Mouse (Mus musculus): ENCODE results near the gene Cfap206. TPM values are rescaled to one million over a fixed set of nuclear protein-coding genes. Genes with fewer than 3 reads are reported as not detected.

The Cfap206 gene
- total RNA-seq, 2 experiments from 2014 or later, result 1.5 to 2.0 TPM

GRCm38 (mm10) chr4:34680530-34680929 lies 49.5 kb downstream of the Cfap206 start:
- DNase-seq (ENCODE audit: low spot score in 2 of 2), result no peak

GRCm38 (mm10) chr4:34673721-34674120 lies 56.3 kb downstream of the Cfap206 start:
- no peak for DNase-seq (ENCODE audit: low spot score in 2 of 2)

GRCm38 (mm10) chr4:34667923-34668322 lies 62.1 kb downstream of the Cfap206 start:
- DNase-seq (ENCODE audit: low spot score in 2 of 2), result no peak

GRCm38 (mm10) chr4:34661927-34662326 lies 68.1 kb downstream of the Cfap206 start:
- peak; percentile 21 to 55 for DNase-seq (ENCODE audit: low spot score in 2 of 2)

GRCm38 (mm10) chr4:34661514-34661913 lies 68.5 kb downstream of the Cfap206 start:
- DNase-seq (ENCODE audit: low spot score in 2 of 2), result no peak

- DNase-seq (ENCODE audit: low spot score in 2 of 2), result no peak
Measured at GRCm38 (mm10) chr4:34659012-34659411, 71.0 kb downstream of the Cfap206 start.

- no peak for DNase-seq (ENCODE audit: low spot score in 2 of 2)
Measured at GRCm38 (mm10) chr4:34656101-34656500, 73.9 kb downstream of the Cfap206 start.

GRCm38 (mm10) chr4:34653179-34653578 lies 76.8 kb downstream of the Cfap206 start:
- no peak for DNase-seq (ENCODE audit: low spot score in 2 of 2)

GRCm38 (mm10) chr4:34644779-34645178 lies 85.2 kb downstream of the Cfap206 start:
- DNase-seq (ENCODE audit: low spot score in 2 of 2), result no peak

- DNase-seq (ENCODE audit: low spot score in 2 of 2), result no peak
Measured at GRCm38 (mm10) chr4:34640731-34641130, 89.3 kb downstream of the Cfap206 start.

- no peak for DNase-seq (ENCODE audit: low spot score in 2 of 2)
Measured at GRCm38 (mm10) chr4:34639745-34640364, 90.2 kb downstream of the Cfap206 start.

Other genes starting within 250 kb of the Cfap206 start
- 100 to 1,000 TPM; 111 to 112 TPM for gene Akirin2, start 179.3 kb downstream of the Cfap206 start, total RNA-seq (2021)
- gene Orc3, start 115.3 kb downstream of the Cfap206 start, total RNA-seq (2021), result 10 to 100 TPM; 37.0 to 42.5 TPM
- 10 to 100 TPM; 21.4 to 23.5 TPM for gene Rars2, start 115.2 kb downstream of the Cfap206 start, total RNA-seq (2021)
- 10 to 100 TPM; 16.7 to 19.4 TPM for gene Slc35a1, start 42.8 kb downstream of the Cfap206 start, total RNA-seq (2021)
- gene Gm136, start 26.1 kb upstream of the Cfap206 start, total RNA-seq (2021), result not detected
- gene Smim8, start 48.2 kb upstream of the Cfap206 start, total RNA-seq (2021), result 10 to 100 TPM; 21.3 to 22.1 TPM
- 10 to 100 TPM; 26.5 to 27.5 TPM for gene Zfp292, start 152.8 kb upstream of the Cfap206 start, total RNA-seq (2021)
- gene Cga, start 163.6 kb upstream of the Cfap206 start, total RNA-seq (2021), result not detected

Measured in left cerebral cortex, adult 18-20 months (tissue).